ENCODE assay signal across 10 mouse cellular contexts in the genomic region with DNA sequence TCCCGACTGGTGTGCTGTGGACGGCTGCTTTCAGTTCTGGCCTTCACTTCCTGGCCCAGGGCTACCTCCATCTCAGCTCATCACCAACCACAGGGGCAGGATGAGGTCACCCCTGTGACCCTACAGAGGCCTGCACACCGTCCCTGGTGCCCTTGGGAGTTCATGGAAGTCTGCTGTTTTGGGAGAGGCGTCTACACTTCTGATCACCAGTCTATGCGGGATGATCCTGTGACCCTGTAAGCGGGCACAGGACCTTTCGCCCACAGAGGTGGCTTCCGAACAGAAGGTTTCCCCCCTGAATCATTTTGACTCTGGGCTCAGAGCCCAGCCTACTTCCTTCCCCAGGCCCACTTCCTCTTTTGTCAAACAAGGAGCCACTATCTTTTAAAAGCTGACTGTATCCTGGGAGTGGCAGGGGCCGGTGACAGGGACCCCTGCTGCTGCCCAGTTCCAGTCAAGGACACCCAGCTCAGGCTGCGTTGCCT. TPM values are rescaled to one million over a fixed set of nuclear protein-coding genes. Genes with fewer than 3 reads are reported as not detected.
DNase-seq lines count a peak whose midpoint lies in the region; ATAC-seq and TF ChIP-seq lines count a peak whose summit lies in the region.
"Had no signal": no experiment of that assay in that cellular context is flagged by ENCODE, and none has a peak within 500 bp of the region (broad histone marks: within the 10 kb centered on the region; RNA-seq: fewer than 3 reads in every experiment).

No protein-coding gene starts in this region.

- peak; percentile 34 for DNase-seq in layer of hippocampus, adult 9-11 months
- no peak for DNase-seq in layer of hippocampus, adult 2 months (ENCODE audit: low spot score in 2 of 2)
- peak; percentile 28 for DNase-seq in heart, postnatal 25 days (ENCODE audit: low spot score)
- DNase-seq in lung, postnatal 36 days, result peak; percentile 63
- peak; percentile 50 for DNase-seq in thymus, postnatal 4 days
- DNase-seq in cerebellum, adult 9-11 months, result no peak
- DNase-seq in left cerebral cortex, adult 11 months (ENCODE audit: low spot score), result no peak

- WGBS in forebrain, embryonic 12.5 days, result 77% methylated on average over 10 of the region's 10 CpGs

- H3K9ac ChIP-seq in forebrain, embryonic 12.5 days, result no peak overlapping the region
- H3K9ac ChIP-seq: hindbrain, embryonic 15.5 days had no signal

- no peak for ATAC-seq in forebrain, embryonic 12.5 days (ENCODE audit: low FRiP score)

- no peak overlapping the region for H3K4me3 ChIP-seq in layer of hippocampus, adult 2 months
- no peak overlapping the region for H3K4me3 ChIP-seq in forebrain, embryonic 12.5 days (replicated peaks)
- H3K4me3 ChIP-seq: hindbrain, embryonic 15.5 days had no signal

- H3K27ac ChIP-seq in layer of hippocampus, adult 2 months, result no peak overlapping the region
- H3K27ac ChIP-seq in forebrain, embryonic 12.5 days, result no peak overlapping the region
- H3K27ac ChIP-seq: hindbrain, embryonic 15.5 days had no signal

- no peaks in the 10 kb centered on the region for H3K27me3 ChIP-seq in forebrain, embryonic 12.5 days
- H3K27me3 ChIP-seq: hindbrain, embryonic 15.5 days had no signal

- no peaks in the 10 kb centered on the region for H3K36me3 ChIP-seq in forebrain, embryonic 12.5 days (replicated peaks)
- H3K36me3 ChIP-seq: hindbrain, embryonic 15.5 days had no signal

- no peaks in the 10 kb centered on the region for H3K9me3 ChIP-seq in forebrain, embryonic 12.5 days
- H3K9me3 ChIP-seq: hindbrain, embryonic 15.5 days had no signal

- no peak for TF ChIP-seq CTCF in layer of hippocampus, adult 2 months (conservative IDR thresholded peaks at IDR 0.05)

- no peaks in the 10 kb centered on the region for H3K4me1 ChIP-seq in forebrain, embryonic 12.5 days
- H3K4me1 ChIP-seq: hindbrain, embryonic 15.5 days had no signal

- H3K4me2 ChIP-seq in forebrain, embryonic 12.5 days, result no peak overlapping the region
- H3K4me2 ChIP-seq: hindbrain, embryonic 15.5 days had no signal

- intact Hi-C loops in heart, postnatal 25 days (cut with DNase I), result no loop called here

RNA-seq across cellular contexts. Expression of a gene that starts 10.1 kb away (rescaled TPM):
- total RNA-seq in layer of hippocampus, adult 2 months (2021), result not detected
- total RNA-seq in heart, postnatal 25 days (2021), result under 1 TPM in 1 of 2 experiments, not detected in 1; 0.42 TPM
- polyA plus RNA-seq in forebrain, embryonic 12.5 days (2016; fragmentation: Nextera tagmentation; extraction: Ambion mirVana), result not detected in 2 replicates
- polyA plus RNA-seq: neural tube, embryonic 11.5 days had no signal

RNA-seq across cellular contexts. Expression of a gene that starts 16.6 kb away (rescaled TPM):
- not detected for total RNA-seq in layer of hippocampus, adult 2 months (2021)
- not detected for total RNA-seq in heart, postnatal 25 days (2021)
- polyA plus RNA-seq in forebrain, embryonic 12.5 days (2016; fragmentation: Nextera tagmentation; extraction: Ambion mirVana), result not detected in 2 replicates
- polyA plus RNA-seq: hindbrain, embryonic 15.5 days; neural tube, embryonic 11.5 days had no signal

RNA-seq across cellular contexts. Expression of a gene that starts 19.4 kb away (rescaled TPM):
- 1 to 10 TPM in 1 of 2 experiments, under 1 TPM in 1; 0.86 to 1.6 TPM for total RNA-seq in layer of hippocampus, adult 2 months (2021)
- total RNA-seq in heart, postnatal 25 days (2021), result not detected
- polyA plus RNA-seq in forebrain, embryonic 12.5 days (2016; fragmentation: Nextera tagmentation; extraction: Ambion mirVana), result 0.65 and 1.3 TPM in 2 replicates

RNA-seq across cellular contexts. Expression of a gene that starts 48.6 kb away (rescaled TPM):
- total RNA-seq in layer of hippocampus, adult 2 months (2021), result under 1 TPM; 0.46 to 0.83 TPM
- total RNA-seq in heart, postnatal 25 days (2021), result 1 to 10 TPM; 3.0 to 3.9 TPM
- polyA plus RNA-seq in forebrain, embryonic 12.5 days (2016; fragmentation: Nextera tagmentation; extraction: Ambion mirVana), result 0.62 and 0.96 TPM in 2 replicates

RNA-seq across cellular contexts. Expression of a gene that starts 49.8 kb away (rescaled TPM):
- 10 to 100 TPM; 13.6 to 16.3 TPM for total RNA-seq in layer of hippocampus, adult 2 months (2021)
- 10 to 100 TPM; 19.3 to 20.1 TPM for total RNA-seq in heart, postnatal 25 days (2021)
- 3.2 and 4.3 TPM in 2 replicates for polyA plus RNA-seq in forebrain, embryonic 12.5 days (2016; fragmentation: Nextera tagmentation; extraction: Ambion mirVana)

Comparison
In these comparisons a context has a peak if more than half of its experiments do, and no peak if none do; other contexts are left out.
1. DNase-seq: peak in layer of hippocampus, adult 9-11 months (single experiment), heart, postnatal 25 days (single experiment), lung, postnatal 36 days (single experiment) and thymus, postnatal 4 days (single experiment); none in layer of hippocampus, adult 2 months (0 of 2), cerebellum, adult 9-11 months (single experiment) and left cerebral cortex, adult 11 months (single experiment).